Mouse (Mus musculus) brain, embryonic 14.5 days (tissue): ENCODE results near the gene Fndc1.

Experiments used
- CTCF ChIP-seq: fragments of 200-500 bp; IDR thresholded peaks from 2 replicates; pipeline ENCODE4 v1.5.1; 2012; ENCODE audit warnings: inconsistent platforms, mild to moderate bottlenecking, moderate library complexity, borderline replicate concordance; ENCODE audit not compliant: insufficient read depth, insufficient read length; ENCODE audit errors: extremely low read depth
- POLR2A ChIP-seq: fragments of 200-500 bp; IDR thresholded peaks from 2 replicates; pipeline ENCODE4 v1.6.1; 2012; ENCODE audit warnings: mild to moderate bottlenecking, inconsistent platforms, borderline replicate concordance; ENCODE audit not compliant: poor library complexity, insufficient read depth, insufficient read length, severe bottlenecking; ENCODE audit errors: extremely low read depth

GRCm38 (mm10) chr17:7870862-7871605 lies 43.9 kb upstream of the Fndc1 start:
- TF ChIP-seq POLR2A (no peak), CTCF (no peak)
